Comparison of ENCODE assay signal across 8 mouse cellular contexts in genomic region chr4:137164429-137164828, GRCm38 (mm10).
DNase-seq lines count a peak whose midpoint lies in the region; ATAC-seq and TF ChIP-seq lines count a peak whose summit lies in the region.

No protein-coding gene starts in this region.

- 2% methylated on average over 12 of the region's 12 CpGs for WGBS in forebrain, embryonic 14.5 days
- 3% methylated on average over 12 of the region's 12 CpGs for WGBS in large intestine, adult 2 months
- WGBS in liver, postnatal 0 days (ENCODE audit: insufficient replicate concordance), result 8% methylated on average over 12 of the region's 12 CpGs

- DNase-seq in forebrain, embryonic 14.5 days (ENCODE audit: low spot score), result peak; percentile 81
- peak; percentile 72 to 84 for DNase-seq in heart, postnatal 10 days
- DNase-seq in large intestine, adult 2 months (ENCODE audit: low read depth, low spot score), result peak; percentile 56
- DNase-seq in liver, postnatal 0 days, result peak; percentile 88
- peak; percentile 76 for DNase-seq in testis, postnatal 14 days (ENCODE audit: low spot score)

- peaks cover 43% of the 10 kb centered on the region for H3K27me3 ChIP-seq in E14TG2a.4 (ENCODE audit: insufficient read depth, low read length)
- 0 out of 2 replicates have a peak, but pooled peaks cover 4% of the 10 kb centered on the region for H3K27me3 ChIP-seq in forebrain, embryonic 14.5 days (replicated peaks; ENCODE audit: control insufficient read depth, insufficient read depth, low read length)
- H3K27me3 ChIP-seq in liver, postnatal 0 days (ENCODE audit: insufficient read depth, low read length), result peaks cover 8% of the 10 kb centered on the region; the same call in 1 of the 2 replicates

- H3K9me3 ChIP-seq in E14TG2a.4 (ENCODE audit: low read length), result no peaks in the 10 kb centered on the region
- no peaks in the 10 kb centered on the region; the same call in 1 of the 2 replicates for H3K9me3 ChIP-seq in forebrain, embryonic 14.5 days (replicated peaks; ENCODE audit: control insufficient read depth, low read length)
- H3K9me3 ChIP-seq in liver, postnatal 0 days (ENCODE audit: low read length), result no peaks in the 10 kb centered on the region

- intact Hi-C loops in heart, postnatal 10 days (cut with DNase I), result loop anchor here (1.0 to 2.0 kb wide), 2 partner anchors 122 to 144 kb away; no protein-coding TSS in a partner anchor

- 0 out of 2 replicates have a peak overlapping the region, but pooled peaks have one; percentile 1 for H3K9ac ChIP-seq in forebrain, embryonic 14.5 days (ENCODE audit: low read length)
- peak overlapping the region; percentile 26; the same call in 1 of the 2 replicates for H3K9ac ChIP-seq in liver, postnatal 0 days (replicated peaks)

- peak; percentile 94 for TF ChIP-seq CTCF in E14TG2a.4 (conservative IDR thresholded peaks at IDR 0.05; ENCODE audit: low read length)
- TF ChIP-seq CTCF in liver, postnatal 0 days (IDR thresholded peaks at IDR 0.05; ENCODE audit: low read depth), result peak; percentile 91

- H3K4me1 ChIP-seq in E14TG2a.4 (replicated peaks; ENCODE audit: low read depth, low read length), result peaks cover 12% of the 10 kb centered on the region
- H3K4me1 ChIP-seq in forebrain, embryonic 14.5 days (ENCODE audit: control insufficient read depth, insufficient read depth, low read length), result no peaks in the 10 kb centered on the region
- no peaks in the 10 kb centered on the region; the same call in 1 of the 2 replicates for H3K4me1 ChIP-seq in liver, postnatal 0 days (ENCODE audit: insufficient read depth)

- H3K4me2 ChIP-seq in forebrain, embryonic 14.5 days (ENCODE audit: low read length), result peak overlapping the region; percentile 36
- H3K4me2 ChIP-seq in liver, postnatal 0 days (ENCODE audit: low read depth, low read length), result peak overlapping the region; percentile 69

- peak; percentile 77 for ATAC-seq in cerebellum, adult (ENCODE audit: insufficient number of reproducible peaks, low FRiP score, low TSS enrichment)
- ATAC-seq in forebrain, embryonic 14.5 days, result 0 out of 2 replicates have a peak, but pooled peaks have one; percentile 18
- ATAC-seq in liver, postnatal 0 days, result peak; percentile 79
- ATAC-seq in neutrophil, adult 5-6 weeks (ENCODE audit: extremely low read depth, insufficient number of reproducible peaks, low FRiP score, poor library complexity, severe bottlenecking), result peak; percentile 39

- TF ChIP-seq EP300 in liver, postnatal 0 days (IDR thresholded peaks at IDR 0.05; ENCODE audit: low read depth), result no peak

- H3K27ac ChIP-seq in forebrain, embryonic 14.5 days (ENCODE audit: low read depth, low read length), result no peak overlapping the region
- H3K27ac ChIP-seq in liver, postnatal 0 days (ENCODE audit: low read depth), result no peak overlapping the region

- H3K36me3 ChIP-seq in E14TG2a.4 (ENCODE audit: insufficient read depth, low read length), result no peaks in the 10 kb centered on the region
- H3K36me3 ChIP-seq in forebrain, embryonic 14.5 days (ENCODE audit: control insufficient read depth, insufficient read depth, low read length), result no peaks in the 10 kb centered on the region
- no peaks in the 10 kb centered on the region for H3K36me3 ChIP-seq in liver, postnatal 0 days (replicated peaks; ENCODE audit: insufficient read depth, low read length)

- H3K4me3 ChIP-seq in E14TG2a.4 (replicated peaks; ENCODE audit: low read length), result peak overlapping the region; percentile 61
- H3K4me3 ChIP-seq in forebrain, embryonic 14.5 days (ENCODE audit: low read depth, low read length), result 0 out of 2 replicates have a peak overlapping the region, but pooled peaks have one; percentile 6
- H3K4me3 ChIP-seq in liver, postnatal 0 days (ENCODE audit: low read depth, low read length), result peak overlapping the region; percentile 31; the same call in 1 of the 2 replicates

Comparison
In these comparisons a context has a peak if more than half of its experiments do, and no peak if none do; other contexts are left out.
1. H3K4me3 ChIP-seq: peak in every context shown above with its lines; median percentile 61 in E14TG2a.4; 31 in liver, postnatal 0 days; 6 in forebrain, embryonic 14.5 days.
2. ATAC-seq: peak in every context shown above with its lines; median percentile 79 in liver, postnatal 0 days; 77 in cerebellum, adult; 39 in neutrophil, adult 5-6 weeks; 18 in forebrain, embryonic 14.5 days.